Mouse (Mus musculus): Measurements from ENCODE around the gene Cdh1.

DNA sequence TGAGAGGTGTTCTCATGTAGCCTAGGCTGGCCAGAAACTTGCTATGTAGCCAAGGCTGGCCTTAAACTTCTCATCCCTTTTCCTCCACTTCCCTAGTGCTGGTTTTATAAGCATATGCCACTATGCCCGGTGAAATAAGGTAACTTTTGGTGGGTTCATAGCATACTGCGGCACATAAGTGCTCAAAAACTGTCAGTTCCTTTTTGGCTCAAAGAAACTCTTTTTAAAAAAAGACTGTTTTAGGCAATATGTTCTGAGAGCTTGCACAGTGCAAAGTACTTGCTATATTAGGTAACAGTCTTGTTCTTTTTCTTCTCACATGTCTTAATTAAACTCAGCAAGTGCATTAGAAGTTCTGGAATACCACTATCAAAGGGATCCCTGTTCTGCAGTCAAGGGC lies 106.9 kb downstream of the Cdh1 start:
- no peak for TF ChIP-seq EP300 (IDR thresholded peaks at IDR 0.05; ENCODE audit: insufficient read depth, low read depth, low read length)
- TF ChIP-seq POLR2A (IDR thresholded peaks at IDR 0.05; ENCODE audit: insufficient read depth, low read depth, low read length) = no peak
- no peak for TF ChIP-seq CTCF (IDR thresholded peaks at IDR 0.05)
